Mouse (Mus musculus): ENCODE measurements around the gene Il1r1.

DNA sequence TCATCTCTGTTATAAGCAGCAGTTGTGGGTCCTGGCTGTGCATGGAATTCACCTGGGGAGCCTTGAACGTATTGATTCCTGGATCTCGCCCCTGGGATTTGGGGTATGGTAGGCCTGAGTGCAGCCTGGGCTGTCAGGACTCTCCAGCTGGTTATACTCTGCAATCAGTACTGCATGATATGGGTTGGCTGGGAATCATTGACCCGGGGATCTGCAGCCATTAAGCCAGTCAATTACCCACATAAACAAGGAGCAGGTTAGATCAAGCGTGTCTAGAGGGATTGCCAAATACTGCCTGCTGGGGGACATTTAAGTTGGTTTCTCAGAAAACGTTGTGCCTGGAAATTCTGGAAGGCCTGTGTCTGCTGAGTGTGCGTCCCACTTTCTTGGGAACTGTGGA is 11.8 kb downstream of the Il1r1 start:
- no peak for TF ChIP-seq CTCF (IDR thresholded peaks at IDR 0.05; ENCODE audit: control insufficient read depth, insufficient read depth, insufficient replicate concordance, low read depth, low read length)
- no peak for TF ChIP-seq POLR2A (IDR thresholded peaks at IDR 0.05; ENCODE audit: control insufficient read depth, low read depth, low read length)
